Mouse (Mus musculus) thymus, adult 2 months (tissue): ENCODE measurements around the gene Bub3. TPM values are rescaled to one million over a fixed set of nuclear protein-coding genes. Genes with fewer than 3 reads are reported as not detected.

Experiments used
- DNase-seq: peaks from one replicate; pipeline ENCODE4 v3.0.0; 2021
- H3K27ac ChIP-seq: fragments of 200-500 bp; 2 replicates; pipeline ENCODE4 v1.5.1; 2012; ENCODE audit warnings: low read length, control low read depth; ENCODE audit not compliant: control insufficient read depth, insufficient read depth
- H3K27me3 ChIP-seq: fragments of 200-500 bp; 2 replicates; pipeline ENCODE4 v1.6.1; 2012; ENCODE audit warnings: mild to moderate bottlenecking, low read length, moderate library complexity, mixed read lengths; ENCODE audit not compliant: control insufficient read depth, insufficient read depth
- H3K36me3 ChIP-seq: fragments of 200-500 bp; 2 replicates; pipeline ENCODE4 v1.6.1; 2012; ENCODE audit warnings: mild to moderate bottlenecking, low read length, moderate library complexity; ENCODE audit not compliant: control insufficient read depth, insufficient read depth
- H3K4me1 ChIP-seq: fragments of 200-500 bp; replicated peaks from 2 replicates; pipeline ENCODE4 v1.6.1; 2012; ENCODE audit warnings: low read length; ENCODE audit not compliant: control insufficient read depth, insufficient read depth
- H3K4me3 ChIP-seq: fragments of 200-500 bp; 2 replicates; pipeline ENCODE4 v1.5.1; 2012; ENCODE audit warnings: mild to moderate bottlenecking, low read length, control low read depth, moderate library complexity; ENCODE audit not compliant: control insufficient read depth, insufficient read depth
- CTCF ChIP-seq: fragments of 200-500 bp; IDR thresholded peaks from 2 replicates; pipeline ENCODE4 v1.5.1; 2012; ENCODE audit warnings: mild to moderate bottlenecking, control low read depth, low read length, moderate library complexity, borderline replicate concordance; ENCODE audit not compliant: control insufficient read depth, poor library complexity, insufficient read depth; ENCODE audit errors: extremely low read depth
- POLR2A ChIP-seq: fragments of 200-500 bp; IDR thresholded peaks from 2 replicates; pipeline ENCODE4 v1.6.1; 2012; ENCODE audit warnings: mild to moderate bottlenecking, low read length, control low read depth, moderate library complexity; ENCODE audit not compliant: control insufficient read depth, poor library complexity, insufficient read depth; ENCODE audit errors: extremely low read depth
- WGBS: fragments of 180-500 bp; shearing (Covaris S2); methylation state at CpG from one replicate; pipeline ENCODE4 v1.1.7; 2018; 5-methylcytosine and 5-hydroxymethylcytosine counted together
- polyA plus RNA-seq: library from polyadenylated mRNA; depleted of rRNA; stranded (reverse); fragments of >200 nt; gene quantifications from 2 replicates; pipeline ENCODE4 v1.2.3, GENCODE M21; 2012

Bub3 gene
- polyA plus RNA-seq, 1 experiment: 194 TPM

DNA sequence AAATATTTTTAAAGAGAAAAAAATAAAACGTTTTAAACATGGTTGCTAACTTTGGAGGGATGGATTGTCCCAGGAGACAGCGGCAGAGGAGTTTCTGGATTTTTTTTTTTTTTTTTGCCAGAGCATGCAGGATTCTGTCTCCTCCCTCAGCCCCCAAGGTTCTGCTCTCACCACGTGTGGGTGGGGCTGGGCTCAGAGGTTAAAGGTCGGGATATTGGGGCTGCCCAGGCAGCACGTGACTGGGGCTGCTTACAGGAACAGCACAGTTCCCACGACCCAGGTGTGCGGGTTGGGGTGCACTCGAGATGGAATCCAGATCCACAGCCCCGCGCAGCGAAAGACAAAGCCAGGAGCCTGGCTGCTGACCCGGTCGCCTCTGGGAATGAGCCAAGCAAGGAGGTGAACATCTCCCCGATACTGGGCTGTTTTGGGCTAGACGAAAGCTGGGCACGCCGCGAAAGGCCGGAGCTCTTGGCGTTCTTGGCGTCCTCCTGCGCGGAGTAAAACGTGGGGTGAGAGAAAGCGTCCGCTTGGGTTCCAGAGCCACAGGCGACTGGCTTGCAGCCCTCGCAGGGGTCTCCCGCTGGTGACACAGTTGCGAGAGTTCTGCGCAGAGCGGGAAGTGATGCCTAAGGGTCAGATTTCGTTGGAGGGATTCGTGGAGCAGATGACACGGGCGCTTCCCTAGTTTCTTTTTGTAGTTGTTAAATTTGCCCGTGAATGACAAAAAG is 3.3 kb upstream of the Bub3 start:
- Histone ChIP-seq H3K4me1 (peaks cover 28% of the 10 kb centered on the region), H3K36me3 (no peaks in the 10 kb centered on the region), H3K27me3 (peaks cover 47% of the 10 kb centered on the region), H3K4me3 (no peak overlapping the region), H3K27ac (no peak overlapping the region)
- TF ChIP-seq CTCF (no peak), POLR2A (no peak)
- 5% methylated on average over 37 of the region's 37 CpGs for WGBS
- DNase-seq: no peak

DNA sequence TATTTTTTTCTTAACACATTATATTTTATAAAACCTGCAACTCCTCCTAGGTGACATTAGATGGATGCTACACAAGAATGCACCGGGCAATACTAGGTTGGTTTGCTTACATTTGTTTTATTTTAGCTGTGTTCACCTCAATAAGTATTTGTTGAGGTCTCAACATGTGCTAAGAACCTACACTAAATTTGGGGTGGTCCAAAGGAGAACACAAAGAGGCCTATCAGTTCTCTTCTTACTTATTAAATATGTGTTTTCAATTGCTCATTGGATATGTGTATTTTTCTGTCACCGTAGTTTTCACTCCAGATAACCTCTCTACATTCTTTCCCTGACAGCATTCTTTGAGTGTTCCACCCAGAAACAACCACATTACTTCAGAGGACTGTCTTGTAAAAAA is 2.3 kb upstream of the Bub3 start:
- Histone ChIP-seq H3K27me3 (peaks cover 39% of the 10 kb centered on the region), H3K4me3 (no peak overlapping the region), H3K4me1 (peaks cover 28% of the 10 kb centered on the region), H3K27ac (no peak overlapping the region), H3K36me3 (peaks cover 9% of the 10 kb centered on the region)
- DNase-seq: no peak
- TF ChIP-seq CTCF (no peak), POLR2A (no peak)
- WGBS: 44% methylated on average over 2 of the region's 2 CpGs

DNA sequence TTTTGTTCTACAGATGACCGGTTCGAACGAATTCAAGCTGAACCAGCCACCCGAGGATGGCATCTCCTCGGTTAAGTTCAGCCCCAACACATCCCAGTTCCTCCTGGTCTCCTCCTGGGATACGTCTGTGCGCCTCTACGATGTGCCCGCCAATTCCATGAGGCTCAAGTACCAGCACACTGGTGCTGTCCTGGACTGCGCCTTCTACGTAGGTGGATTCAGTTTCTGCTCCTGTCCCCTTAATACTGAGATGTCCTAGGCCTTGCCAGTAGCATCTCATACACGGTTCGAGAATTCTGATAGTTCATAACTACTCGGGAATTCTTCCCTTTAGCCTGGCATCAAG is 648 bp downstream of the Bub3 start:
- H3K27ac ChIP-seq: no peak overlapping the region
- H3K4me3 ChIP-seq: peak overlapping the region; percentile 75
- peaks cover 13% of the 10 kb centered on the region; the same call in 1 of the 2 replicates for H3K27me3 ChIP-seq
- 1% methylated on average over 14 of the region's 14 CpGs for WGBS
- peaks cover 32% of the 10 kb centered on the region for H3K36me3 ChIP-seq
- peaks cover 11% of the 10 kb centered on the region; the same call in 1 of the 2 replicates for H3K4me1 ChIP-seq
- DNase-seq: no peak
- no peak for TF ChIP-seq POLR2A
- TF ChIP-seq CTCF: no peak

DNA sequence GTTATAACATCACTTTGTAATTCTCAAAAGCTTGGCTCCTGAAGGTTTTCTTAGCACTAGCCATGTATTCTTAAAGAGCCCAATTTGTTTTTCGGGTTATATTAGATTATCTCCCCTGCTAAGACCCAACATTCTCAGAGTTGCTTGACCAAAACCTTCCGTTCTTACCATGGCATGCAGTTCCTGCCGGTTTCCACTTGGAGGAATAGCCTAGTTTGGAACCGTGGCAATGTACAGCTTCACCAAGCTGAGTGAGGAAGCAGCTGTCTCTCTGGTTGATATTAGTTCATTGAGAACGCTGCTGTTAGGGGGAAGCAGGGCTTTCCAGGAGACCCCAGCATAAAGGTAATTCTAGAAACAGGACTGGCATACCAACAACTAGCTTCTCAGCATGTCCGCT is 15.2 kb downstream of the Bub3 start:
- TF ChIP-seq CTCF: no peak
- TF ChIP-seq POLR2A: no peak
- WGBS: 85% methylated on average over 6 of the region's 6 CpGs
- no peak overlapping the region for H3K27ac ChIP-seq
- DNase-seq: no peak
- peaks cover 46% of the 10 kb centered on the region for H3K36me3 ChIP-seq
- H3K4me1 ChIP-seq: no peaks in the 10 kb centered on the region
- no peaks in the 10 kb centered on the region for H3K27me3 ChIP-seq
- H3K4me3 ChIP-seq: no peak overlapping the region

DNA sequence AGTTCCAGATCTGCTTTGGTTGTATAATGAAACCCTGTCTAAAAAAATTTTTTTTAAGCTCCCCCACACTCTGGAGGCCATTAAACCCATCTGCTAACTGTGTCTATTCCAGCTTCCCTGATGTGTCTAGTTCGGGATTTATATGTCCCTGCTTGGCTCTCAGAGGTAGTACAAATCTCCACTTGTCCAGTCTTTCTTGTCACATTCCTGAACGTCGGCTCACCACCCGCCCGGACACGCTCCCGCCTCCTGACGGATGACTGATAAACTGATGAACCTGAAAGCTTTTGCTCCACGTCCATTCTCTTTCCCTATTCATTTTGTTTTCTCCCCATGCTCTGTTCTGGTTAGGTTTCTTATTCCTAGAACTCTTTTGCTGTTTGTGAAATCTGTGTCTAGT is 22.2 kb downstream of the Bub3 start:
- TF ChIP-seq CTCF (no peak), POLR2A (no peak)
- Histone ChIP-seq H3K4me1 (no peaks in the 10 kb centered on the region), H3K27me3 (no peaks in the 10 kb centered on the region), H3K4me3 (no peak overlapping the region), H3K27ac (no peak overlapping the region), H3K36me3 (no peaks in the 10 kb centered on the region)
- 93% methylated on average over 9 of the region's 9 CpGs for WGBS
- DNase-seq: no peak

DNA sequence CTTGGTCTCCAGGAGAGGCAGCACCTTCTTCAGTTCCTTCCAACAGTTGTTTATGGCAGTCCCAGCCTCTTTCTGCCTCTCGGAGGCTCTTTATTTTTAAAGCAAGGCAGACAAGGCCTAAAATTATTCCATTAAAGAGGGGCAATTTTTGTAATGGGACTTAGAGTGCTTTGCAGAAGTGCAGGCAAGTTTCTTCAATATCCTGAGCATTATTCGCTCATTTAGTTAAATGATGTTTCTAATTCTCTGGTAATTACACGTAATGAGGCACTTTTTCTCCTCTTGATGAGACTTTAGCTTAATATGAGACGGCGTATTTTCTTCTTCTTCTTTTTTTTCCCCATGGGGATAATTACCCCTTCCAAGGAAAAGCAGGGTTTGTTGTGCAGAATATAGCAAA is 25.5 kb downstream of the Bub3 start:
- no peak for DNase-seq
- TF ChIP-seq CTCF (no peak), POLR2A (no peak)
- no peaks in the 10 kb centered on the region for H3K27me3 ChIP-seq
- H3K27ac ChIP-seq: no peak overlapping the region
- WGBS: 95% methylated on average over 5 of the region's 5 CpGs
- H3K4me1 ChIP-seq: no peaks in the 10 kb centered on the region
- H3K4me3 ChIP-seq: no peak overlapping the region
- no peaks in the 10 kb centered on the region for H3K36me3 ChIP-seq

DNA sequence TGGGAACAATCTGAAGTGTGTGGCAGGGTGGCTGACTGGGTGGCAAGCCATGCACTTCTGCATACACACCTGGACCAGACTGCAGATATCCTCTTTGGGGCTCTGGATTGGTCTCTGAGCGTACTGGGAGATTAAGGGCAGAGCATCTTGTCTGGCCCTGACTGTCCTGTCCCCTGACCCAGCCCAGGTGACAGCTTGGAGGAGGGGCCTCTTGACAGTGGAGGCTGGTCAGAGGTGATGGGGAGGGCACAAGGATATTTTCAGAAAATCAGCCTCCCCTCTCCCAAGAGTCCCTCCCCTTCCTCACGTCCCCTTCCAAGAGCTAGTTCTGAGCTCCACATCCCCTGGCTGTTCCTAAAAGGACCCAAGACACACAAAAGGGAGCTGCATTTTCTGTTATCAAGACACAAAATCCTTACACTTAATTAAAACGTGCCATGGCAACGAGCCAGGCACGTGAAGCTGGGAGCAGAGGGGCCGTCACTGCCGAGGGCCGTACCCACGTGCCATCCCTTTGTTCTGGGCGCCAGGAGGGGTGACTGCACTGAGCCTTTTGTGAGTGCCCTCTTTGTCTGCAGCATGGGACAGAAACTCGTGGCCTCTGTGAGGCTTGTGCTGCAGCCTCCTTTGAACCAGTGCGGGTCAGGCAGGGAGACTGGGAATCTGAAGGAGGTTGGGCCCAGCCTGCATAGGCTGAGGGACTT is 37.9 kb downstream of the Bub3 start:
- DNase-seq: no peak
- H3K4me1 ChIP-seq: no peaks in the 10 kb centered on the region
- no peak for TF ChIP-seq CTCF
- TF ChIP-seq POLR2A: no peak
- no peak overlapping the region for H3K4me3 ChIP-seq
- no peak overlapping the region for H3K27ac ChIP-seq
- no peaks in the 10 kb centered on the region for H3K36me3 ChIP-seq
- H3K27me3 ChIP-seq: no peaks in the 10 kb centered on the region
- WGBS: 37% methylated on average over 12 of the region's 12 CpGs
